Mouse (Mus musculus) G1E (cell line): ENCODE measurements around the gene Jade1. TPM values are rescaled to one million over a fixed set of nuclear protein-coding genes. Genes with fewer than 3 reads are reported as not detected.

Source experiments
- ATAC-seq: 2 replicates; pipeline ENCODE4 v1.8.0; 2016; ENCODE audit warnings: mild to moderate bottlenecking; ENCODE audit not compliant: insufficient number of reproducible peaks, poor library complexity, low FRiP score, severe bottlenecking; ENCODE audit errors: extremely low read depth
- DNase-seq: peaks from one replicate; pipeline ENCODE4 v3.0.0; 2012; ENCODE audit warnings: low spot score
- H3K27me3 ChIP-seq: 2 replicates; pipeline ENCODE4 v1.6.1; 2012; ENCODE audit warnings: mild to moderate bottlenecking, low read length, inconsistent platforms; ENCODE audit not compliant: insufficient read depth
- H3K36me3 ChIP-seq: replicated peaks from 2 replicates; pipeline ENCODE3; 2012; ENCODE audit warnings: mild to moderate bottlenecking, inconsistent platforms
- H3K4me1 ChIP-seq: 2 replicates; pipeline ENCODE4 v1.6.1; 2012; ENCODE audit warnings: low read depth, low read length, inconsistent platforms, mixed read lengths; ENCODE audit not compliant: insufficient read depth
- H3K4me3 ChIP-seq: 2 replicates; pipeline ENCODE4 v1.5.1; 2012; ENCODE audit warnings: low read depth, mild to moderate bottlenecking, inconsistent platforms, low read length, moderate library complexity, mixed read lengths
- H3K9me3 ChIP-seq: replicated peaks from 2 replicates; pipeline ENCODE4 v1.6.1; 2012; ENCODE audit warnings: inconsistent platforms
- CTCF ChIP-seq: IDR thresholded peaks from 2 replicates; pipeline ENCODE4 v1.5.1; 2012; ENCODE audit warnings: low read depth, low read length, inconsistent platforms, mixed read lengths
- GATA1 ChIP-seq: IDR thresholded peaks from 2 replicates; pipeline ENCODE4 v1.6.1; 2012; ENCODE audit warnings: borderline replicate concordance, low read length, inconsistent platforms, mixed read lengths
- GATA2 ChIP-seq: IDR thresholded peaks from 2 replicates; pipeline ENCODE4 v1.6.1; 2012; ENCODE audit warnings: low read depth, low read length, inconsistent platforms, borderline replicate concordance
- POLR2AphosphoS5 ChIP-seq: IDR thresholded peaks from 2 replicates; pipeline ENCODE4 v1.6.1; 2012; ENCODE audit warnings: low read depth, low read length, inconsistent platforms; ENCODE audit not compliant: insufficient replicate concordance
- TAL1 ChIP-seq: conservative IDR thresholded peaks from 2 replicates; pipeline ENCODE4 v1.6.1; 2012; ENCODE audit warnings: low read depth, low read length, inconsistent platforms, mixed read lengths
- polyA plus RNA-seq: library from polyadenylated mRNA; stranded (reverse); fragments of >175 nt; gene quantifications from 2 replicates; pipeline ENCODE4 v1.2.3, GENCODE M21; 2012
- total RNA-seq, 2 experiments: library from RNA; stranded (forward) in 1 of 2; stranded (reverse) in 1 of 2; fragments of 200-1000 nt in 1 of 2; fragments of >200 nt in 1 of 2; fragmentation: Nextera tagmentation in 1 of 2; gene quantifications; 2 replicates each; pipeline ENCODE4 v1.2.3; 2014 to 2017

The Jade1 gene
- total and polyA plus RNA-seq, 3 experiments, result 48.2 to 159 (median 129) TPM

GRCm38 (mm10) chr3:41572968-41573367 is 17.4 kb downstream of the Jade1 start:
- no peaks in the 10 kb centered on the region for H3K9me3 ChIP-seq
- ATAC-seq, result no peak
- H3K27me3 ChIP-seq, result no peaks in the 10 kb centered on the region
- DNase-seq, result no peak
- no peak for TF ChIP-seq GATA2
- TF ChIP-seq POLR2AphosphoS5, result no peak
- no peak for TF ChIP-seq CTCF
- TF ChIP-seq GATA1, result no peak
- TF ChIP-seq TAL1, result no peak
- peaks cover 97% of the 10 kb centered on the region for H3K36me3 ChIP-seq
- peaks cover 91% of the 10 kb centered on the region for H3K4me1 ChIP-seq
- no peak overlapping the region for H3K4me3 ChIP-seq

GRCm38 (mm10) chr3:41574208-41574607 is 18.7 kb downstream of the Jade1 start:
- H3K36me3 ChIP-seq, result peaks cover 97% of the 10 kb centered on the region
- DNase-seq (no peak), ATAC-seq (no peak)
- TF ChIP-seq GATA2 (no peak), TAL1 (no peak), POLR2AphosphoS5 (no peak), GATA1 (no peak)
- peaks cover 92% of the 10 kb centered on the region for H3K4me1 ChIP-seq
- H3K27me3 ChIP-seq, result no peaks in the 10 kb centered on the region
- H3K4me3 ChIP-seq, result no peak overlapping the region
- H3K9me3 ChIP-seq, result no peaks in the 10 kb centered on the region

- Histone ChIP-seq H3K27me3 (no peaks in the 10 kb centered on the region), H3K9me3 (no peaks in the 10 kb centered on the region), H3K4me1 (peaks cover 90% of the 10 kb centered on the region), H3K4me3 (no peak overlapping the region), H3K36me3 (peaks cover 97% of the 10 kb centered on the region)
- ATAC-seq, result no peak
- TF ChIP-seq GATA1 (no peak), POLR2AphosphoS5 (no peak), TAL1 (no peak), GATA2 (no peak), CTCF (no peak)
- DNase-seq, result no peak
Measured at GRCm38 (mm10) chr3:41574720-41575435, 19.3 kb downstream of the Jade1 start.

- no peak overlapping the region for H3K4me3 ChIP-seq
- no peaks in the 10 kb centered on the region for H3K27me3 ChIP-seq
- H3K9me3 ChIP-seq, result no peaks in the 10 kb centered on the region
- peaks cover 97% of the 10 kb centered on the region for H3K36me3 ChIP-seq
- DNase-seq (no peak), ATAC-seq (no peak)
- TF ChIP-seq TAL1, result no peak
- no peak for TF ChIP-seq POLR2AphosphoS5
- peaks cover 90% of the 10 kb centered on the region for H3K4me1 ChIP-seq
Measured at GRCm38 (mm10) chr3:41575971-41576370, 20.4 kb downstream of the Jade1 start.

- ATAC-seq (no peak), DNase-seq (no peak)
- Histone ChIP-seq H3K36me3 (peaks cover 97% of the 10 kb centered on the region), H3K4me1 (peaks cover 90% of the 10 kb centered on the region), H3K4me3 (no peak overlapping the region), H3K9me3 (no peaks in the 10 kb centered on the region), H3K27me3 (no peaks in the 10 kb centered on the region)
- no peak for TF ChIP-seq GATA2
- no peak for TF ChIP-seq GATA1
- no peak for TF ChIP-seq POLR2AphosphoS5
- TF ChIP-seq TAL1, result no peak
Measured at GRCm38 (mm10) chr3:41577240-41577639, 21.7 kb downstream of the Jade1 start.

- TF ChIP-seq POLR2AphosphoS5 (no peak), GATA2 (no peak), GATA1 (no peak), TAL1 (no peak), CTCF (no peak)
Measured at GRCm38 (mm10) chr3:41579873-41580272, 24.3 kb downstream of the Jade1 start.

More at GRCm38 (mm10) chr3:41579873-41580272, 24.3 kb downstream of the Jade1 start:
- H3K27me3 ChIP-seq, result no peaks in the 10 kb centered on the region
- peaks cover 89% of the 10 kb centered on the region for H3K4me1 ChIP-seq
- DNase-seq, result no peak
- H3K36me3 ChIP-seq, result peaks cover 97% of the 10 kb centered on the region
- no peak for ATAC-seq
- no peaks in the 10 kb centered on the region for H3K9me3 ChIP-seq
- H3K4me3 ChIP-seq, result no peak overlapping the region
